Mouse (Mus musculus) brain, embryonic 14.5 days (tissue): ENCODE measurements around the gene Abcb6.

Experiments used
- CTCF ChIP-seq: fragments of 200-500 bp; IDR thresholded peaks from 2 replicates; pipeline ENCODE4 v1.5.1; 2012; ENCODE audit warnings: inconsistent platforms, mild to moderate bottlenecking, moderate library complexity, borderline replicate concordance; ENCODE audit not compliant: insufficient read depth, insufficient read length; ENCODE audit errors: extremely low read depth
- POLR2A ChIP-seq: fragments of 200-500 bp; IDR thresholded peaks from 2 replicates; pipeline ENCODE4 v1.6.1; 2012; ENCODE audit warnings: mild to moderate bottlenecking, inconsistent platforms, borderline replicate concordance; ENCODE audit not compliant: poor library complexity, insufficient read depth, insufficient read length, severe bottlenecking; ENCODE audit errors: extremely low read depth

DNA sequence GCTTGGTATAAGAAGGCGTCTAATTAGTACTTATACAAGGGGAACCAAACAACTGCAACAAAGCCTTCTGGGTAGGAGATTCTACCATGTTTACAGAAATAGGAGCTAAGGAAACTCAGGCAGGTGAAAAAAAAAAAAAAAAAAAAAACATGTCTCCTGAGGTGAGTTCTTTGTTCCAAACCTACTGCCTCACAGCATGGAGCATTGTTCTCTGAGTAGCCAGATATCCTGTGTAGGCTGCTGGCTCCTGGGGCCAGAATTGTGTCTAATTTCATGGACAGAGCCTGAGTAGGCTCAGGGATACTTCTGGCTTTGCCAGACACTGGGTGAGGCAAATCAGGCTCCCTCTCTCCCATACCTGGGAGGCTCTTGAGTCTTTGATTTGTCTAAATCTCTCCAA, 47.5 kb upstream of the Abcb6 start:
- TF ChIP-seq CTCF (no peak), POLR2A (no peak)
